In the genomic region with DNA sequence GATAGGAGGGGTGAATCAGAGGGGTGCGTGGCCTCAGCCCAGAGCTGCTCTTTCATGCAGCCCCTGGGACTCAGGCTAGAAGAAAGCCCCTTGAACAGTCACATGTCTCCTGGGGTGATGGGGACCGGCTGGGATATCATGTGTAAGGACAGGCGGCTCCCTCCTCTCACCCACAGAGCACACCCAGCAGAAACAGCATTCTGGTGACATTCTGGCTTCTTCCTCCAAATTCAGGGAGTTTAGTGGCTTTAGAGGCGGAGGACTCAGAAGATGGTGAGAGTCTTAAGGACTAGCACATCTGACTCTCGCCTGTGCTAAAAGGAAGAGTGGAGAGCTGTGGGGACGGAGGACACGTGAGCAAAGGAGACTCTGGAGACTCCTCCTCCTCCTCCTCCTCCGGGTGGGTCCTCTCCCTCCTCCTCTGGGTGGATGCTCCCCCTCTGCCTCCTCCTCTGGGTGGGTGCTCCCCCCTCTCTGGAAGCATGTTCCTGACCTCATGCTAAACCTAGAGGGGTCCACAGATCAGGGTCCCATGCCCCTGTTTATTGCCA, we compare ENCODE assay signal across 13 mouse cellular contexts. TPM values are rescaled to one million over a fixed set of nuclear protein-coding genes. Genes with fewer than 3 reads are reported as not detected.
DNase-seq lines count a peak whose midpoint lies in the region; ATAC-seq and TF ChIP-seq lines count a peak whose summit lies in the region.
"Had no signal": no experiment of that assay in that cellular context is flagged by ENCODE, and none has a peak within 500 bp of the region (broad histone marks: within the 10 kb centered on the region; RNA-seq: fewer than 3 reads in every experiment).

No protein-coding gene starts in this region.

- no peaks in the 10 kb centered on the region for H3K27me3 ChIP-seq in forebrain, embryonic 14.5 days (replicated peaks; ENCODE audit: control insufficient read depth, insufficient read depth, low read length)
- no peaks in the 10 kb centered on the region for H3K27me3 ChIP-seq in forebrain, embryonic 16.5 days (replicated peaks; ENCODE audit: control insufficient read depth, insufficient read depth, low read length)
- no peaks in the 10 kb centered on the region for H3K27me3 ChIP-seq in kidney, embryonic 16.5 days (ENCODE audit: insufficient read depth, low read length)
- peaks cover 4% of the 10 kb centered on the region for H3K27me3 ChIP-seq in midbrain, embryonic 13.5 days
- no peaks in the 10 kb centered on the region for H3K27me3 ChIP-seq in midbrain, embryonic 14.5 days (ENCODE audit: control insufficient read depth, insufficient read depth, low read length)
- H3K27me3 ChIP-seq in limb, embryonic 14.5 days (ENCODE audit: control insufficient read depth, insufficient read depth, low read length), result no peaks in the 10 kb centered on the region

- WGBS in forebrain, embryonic 14.5 days, result 64% methylated on average over 8 of the region's 8 CpGs
- 70% methylated on average over 8 of the region's 8 CpGs for WGBS in forebrain, embryonic 16.5 days
- WGBS in kidney, embryonic 16.5 days, result 53% methylated on average over 8 of the region's 8 CpGs
- 67% methylated on average over 8 of the region's 8 CpGs for WGBS in midbrain, embryonic 13.5 days
- 76% methylated on average over 8 of the region's 8 CpGs for WGBS in midbrain, embryonic 14.5 days
- WGBS in limb, embryonic 14.5 days, result 55% methylated on average over 8 of the region's 8 CpGs

- H3K4me2 ChIP-seq in forebrain, embryonic 14.5 days (ENCODE audit: low read length), result no peak overlapping the region
- no peak overlapping the region for H3K4me2 ChIP-seq in forebrain, embryonic 16.5 days (ENCODE audit: low read length)
- H3K4me2 ChIP-seq in kidney, embryonic 16.5 days (replicated peaks; ENCODE audit: low read depth, low read length), result peak overlapping the region; percentile 26; the same call in 1 of the 2 replicates
- no peak overlapping the region for H3K4me2 ChIP-seq in midbrain, embryonic 13.5 days (replicated peaks)
- no peak overlapping the region for H3K4me2 ChIP-seq in midbrain, embryonic 14.5 days (ENCODE audit: low read length)
- H3K4me2 ChIP-seq in limb, embryonic 14.5 days (replicated peaks; ENCODE audit: low read depth, low read length, severe bottlenecking), result peak overlapping the region; percentile 32; the same call in 1 of the 2 replicates
- H3K4me2 ChIP-seq: hindbrain, embryonic 12.5 days had no signal

- DNase-seq in forebrain, embryonic 14.5 days (ENCODE audit: low spot score), result no peak
- DNase-seq in kidney, adult 18-20 months, result no peak
- DNase-seq in midbrain, embryonic 14.5 days, result no peak
- DNase-seq in limb, embryonic 14.5 days (ENCODE audit: low spot score), result no peak
- no peak for DNase-seq in left cerebral cortex, postnatal 10 days (ENCODE audit: extremely low spot score in 1 of 2, low spot score in 2 of 2)
- DNase-seq: adrenal gland, postnatal 36 days; thymus, postnatal 25 days had no signal

- ATAC-seq in forebrain, embryonic 14.5 days, result peak; percentile 18; the same call in 1 of the 2 replicates
- no peak for ATAC-seq in forebrain, embryonic 16.5 days
- ATAC-seq in kidney, embryonic 16.5 days (ENCODE audit: low FRiP score, low TSS enrichment), result peak; percentile 47; the same call in 1 of the 2 replicates
- ATAC-seq in midbrain, embryonic 13.5 days, result peak; percentile 51; the same call in 1 of the 2 replicates
- ATAC-seq in midbrain, embryonic 14.5 days (ENCODE audit: low FRiP score, low TSS enrichment), result no peak
- no peak for ATAC-seq in limb, embryonic 14.5 days (ENCODE audit: low FRiP score, low read depth)

- intact Hi-C loops in left cerebral cortex, postnatal 10 days (cut with DNase I), result no loop called here

- no peak overlapping the region for H3K27ac ChIP-seq in forebrain, embryonic 14.5 days (ENCODE audit: low read depth, low read length)
- H3K27ac ChIP-seq in forebrain, embryonic 16.5 days (ENCODE audit: low read length), result no peak overlapping the region
- H3K27ac ChIP-seq in kidney, embryonic 16.5 days (ENCODE audit: low read length), result peak overlapping the region; percentile 85
- H3K27ac ChIP-seq in midbrain, embryonic 13.5 days, result no peak overlapping the region
- H3K27ac ChIP-seq in midbrain, embryonic 14.5 days (replicated peaks; ENCODE audit: low read depth, low read length), result no peak overlapping the region
- no peak overlapping the region for H3K27ac ChIP-seq in limb, embryonic 14.5 days (replicated peaks; ENCODE audit: low read depth, low read length)
- H3K27ac ChIP-seq: hindbrain, embryonic 12.5 days had no signal

- H3K4me1 ChIP-seq in forebrain, embryonic 14.5 days (ENCODE audit: control insufficient read depth, insufficient read depth, low read length), result peaks cover 4% of the 10 kb centered on the region; the same call in 1 of the 2 replicates
- peaks cover 3% of the 10 kb centered on the region for H3K4me1 ChIP-seq in forebrain, embryonic 16.5 days (replicated peaks; ENCODE audit: control insufficient read depth, insufficient read depth, low read length)
- peaks cover 48% of the 10 kb centered on the region for H3K4me1 ChIP-seq in kidney, embryonic 16.5 days (ENCODE audit: insufficient read depth, low read length)
- H3K4me1 ChIP-seq in midbrain, embryonic 13.5 days (replicated peaks), result peaks cover 7% of the 10 kb centered on the region
- H3K4me1 ChIP-seq in midbrain, embryonic 14.5 days (ENCODE audit: control insufficient read depth, insufficient read depth, low read length), result no peaks in the 10 kb centered on the region
- H3K4me1 ChIP-seq in limb, embryonic 14.5 days (ENCODE audit: control insufficient read depth, insufficient read depth, low read length), result peaks cover 33% of the 10 kb centered on the region

- TF ChIP-seq POLR2A in limb, embryonic 14.5 days (IDR thresholded peaks at IDR 0.05; ENCODE audit: borderline replicate concordance, extremely low read depth, insufficient read depth, insufficient read length), result no peak

- H3K36me3 ChIP-seq in forebrain, embryonic 14.5 days (ENCODE audit: control insufficient read depth, insufficient read depth, low read length), result no peaks in the 10 kb centered on the region
- no peaks in the 10 kb centered on the region for H3K36me3 ChIP-seq in forebrain, embryonic 16.5 days (ENCODE audit: control insufficient read depth, insufficient read depth)
- H3K36me3 ChIP-seq in kidney, embryonic 16.5 days (ENCODE audit: insufficient read depth, low read length), result no peaks in the 10 kb centered on the region
- no peaks in the 10 kb centered on the region for H3K36me3 ChIP-seq in midbrain, embryonic 13.5 days
- no peaks in the 10 kb centered on the region for H3K36me3 ChIP-seq in midbrain, embryonic 14.5 days (ENCODE audit: control insufficient read depth, insufficient read depth, low read length)
- H3K36me3 ChIP-seq in limb, embryonic 14.5 days (ENCODE audit: control insufficient read depth, insufficient read depth, low read length), result no peaks in the 10 kb centered on the region
- H3K36me3 ChIP-seq: hindbrain, embryonic 12.5 days had no signal

- no peak overlapping the region for H3K9ac ChIP-seq in forebrain, embryonic 14.5 days (ENCODE audit: low read length)
- no peak overlapping the region for H3K9ac ChIP-seq in forebrain, embryonic 16.5 days (replicated peaks; ENCODE audit: low read depth, low read length)
- 0 out of 2 replicates have a peak overlapping the region, but pooled peaks have one; percentile 11 for H3K9ac ChIP-seq in kidney, embryonic 16.5 days (replicated peaks; ENCODE audit: low read length)
- no peak overlapping the region for H3K9ac ChIP-seq in midbrain, embryonic 13.5 days (replicated peaks)
- no peak overlapping the region for H3K9ac ChIP-seq in midbrain, embryonic 14.5 days (replicated peaks; ENCODE audit: low read length)
- H3K9ac ChIP-seq in limb, embryonic 14.5 days (ENCODE audit: low read depth, low read length, severe bottlenecking), result no peak overlapping the region
- H3K9ac ChIP-seq: hindbrain, embryonic 12.5 days had no signal

- no peaks in the 10 kb centered on the region for H3K9me3 ChIP-seq in forebrain, embryonic 14.5 days (replicated peaks; ENCODE audit: control insufficient read depth, low read length)
- H3K9me3 ChIP-seq in forebrain, embryonic 16.5 days (ENCODE audit: control insufficient read depth, low read length), result no peaks in the 10 kb centered on the region
- H3K9me3 ChIP-seq in kidney, embryonic 16.5 days (ENCODE audit: low read length), result no peaks in the 10 kb centered on the region
- H3K9me3 ChIP-seq in midbrain, embryonic 13.5 days, result no peaks in the 10 kb centered on the region
- H3K9me3 ChIP-seq in midbrain, embryonic 14.5 days (ENCODE audit: control insufficient read depth, low read length), result no peaks in the 10 kb centered on the region
- no peaks in the 10 kb centered on the region for H3K9me3 ChIP-seq in limb, embryonic 14.5 days (ENCODE audit: control insufficient read depth, low read length)
- H3K9me3 ChIP-seq: hindbrain, embryonic 12.5 days had no signal

- H3K4me3 ChIP-seq in forebrain, embryonic 14.5 days (ENCODE audit: low read depth, low read length), result no peak overlapping the region
- no peak overlapping the region for H3K4me3 ChIP-seq in forebrain, embryonic 16.5 days (replicated peaks; ENCODE audit: low read length)
- H3K4me3 ChIP-seq in kidney, embryonic 16.5 days (ENCODE audit: low read length), result no peak overlapping the region
- no peak overlapping the region for H3K4me3 ChIP-seq in midbrain, embryonic 13.5 days (replicated peaks)
- no peak overlapping the region for H3K4me3 ChIP-seq in midbrain, embryonic 14.5 days (replicated peaks; ENCODE audit: low read depth, low read length)
- no peak overlapping the region for H3K4me3 ChIP-seq in limb, embryonic 14.5 days (replicated peaks; ENCODE audit: low read length)
- H3K4me3 ChIP-seq: hindbrain, embryonic 12.5 days had no signal

RNA-seq across cellular contexts. Expression of a gene that starts 47.9 kb away (rescaled TPM):
- 0.13 TPM in 1 of 2 replicates, not detected in the other for polyA plus RNA-seq in forebrain, embryonic 14.5 days (2014; fragmentation: Nextera tagmentation; extraction: Ambion mirVana)
- polyA plus RNA-seq in forebrain, embryonic 16.5 days (2015; fragmentation: Nextera tagmentation; extraction: Ambion mirVana), result 0.15 TPM in 1 of 2 replicates, not detected in the other
- polyA plus RNA-seq in kidney, embryonic 16.5 days (2015; fragmentation: Nextera tagmentation; extraction: Ambion mirVana), result 6.5 and 6.7 TPM in 2 replicates
- 0.12 and 0.13 TPM in 2 replicates for polyA plus RNA-seq in midbrain, embryonic 13.5 days (2015; fragmentation: Nextera tagmentation; extraction: Ambion mirVana)
- polyA plus RNA-seq in midbrain, embryonic 14.5 days (2014; fragmentation: Nextera tagmentation; extraction: Ambion mirVana), result not detected in 2 replicates
- polyA plus RNA-seq in limb, embryonic 14.5 days (2012; rRNA removed), result 0.40 and 0.72 TPM in 2 replicates
- polyA plus RNA-seq in limb, embryonic 14.5 days (2014; fragmentation: Nextera tagmentation; extraction: Ambion mirVana), result 0.18 and 0.28 TPM in 2 replicates
- total RNA-seq in left cerebral cortex, postnatal 10 days (2021), result under 1 TPM in 1 of 2 experiments, not detected in 1; 0.36 TPM
- total RNA-seq: gastrocnemius, adult 18-20 months had no signal

RNA-seq across cellular contexts. Expression of a gene that starts 59.6 kb away (rescaled TPM):
- polyA plus RNA-seq in forebrain, embryonic 14.5 days (2014; fragmentation: Nextera tagmentation; extraction: Ambion mirVana), result 1.1 and 2.1 TPM in 2 replicates
- polyA plus RNA-seq in forebrain, embryonic 16.5 days (2015; fragmentation: Nextera tagmentation; extraction: Ambion mirVana), result 1.7 and 2.5 TPM in 2 replicates
- 24.9 and 27.3 TPM in 2 replicates for polyA plus RNA-seq in kidney, embryonic 16.5 days (2015; fragmentation: Nextera tagmentation; extraction: Ambion mirVana)
- 1.3 and 1.9 TPM in 2 replicates for polyA plus RNA-seq in midbrain, embryonic 13.5 days (2015; fragmentation: Nextera tagmentation; extraction: Ambion mirVana)
- polyA plus RNA-seq in midbrain, embryonic 14.5 days (2014; fragmentation: Nextera tagmentation; extraction: Ambion mirVana), result 1.5 TPM in 1 of 2 replicates, not detected in the other
- polyA plus RNA-seq in limb, embryonic 14.5 days (2012; rRNA removed), result 14.3 and 24.4 TPM in 2 replicates
- polyA plus RNA-seq in limb, embryonic 14.5 days (2014; fragmentation: Nextera tagmentation; extraction: Ambion mirVana), result 9.7 and 12.5 TPM in 2 replicates
- 1 to 10 TPM; 2.8 to 3.1 TPM for total RNA-seq in left cerebral cortex, postnatal 10 days (2021)
- total RNA-seq: monocyte, adult 5-6 weeks had no signal

Comparison
In these comparisons a context has a peak if more than half of its experiments do, and no peak if none do; other contexts are left out.
1. ATAC-seq: peak in forebrain, embryonic 14.5 days (single experiment), kidney, embryonic 16.5 days (single experiment) and midbrain, embryonic 13.5 days (single experiment); none in forebrain, embryonic 16.5 days (single experiment), midbrain, embryonic 14.5 days (single experiment) and limb, embryonic 14.5 days (single experiment).
2. H3K4me2 ChIP-seq: peak in kidney, embryonic 16.5 days (single experiment) and limb, embryonic 14.5 days (single experiment); none in forebrain, embryonic 14.5 days (single experiment), forebrain, embryonic 16.5 days (single experiment), midbrain, embryonic 13.5 days (single experiment) and midbrain, embryonic 14.5 days (single experiment).